Mouse (Mus musculus): ENCODE results near the gene Tdrd3. TPM values are rescaled to one million over a fixed set of nuclear protein-coding genes. Genes with fewer than 3 reads are reported as not detected.

Tdrd3 gene
- total and polyA plus RNA-seq, 3 experiments = 2.9 to 27.2 (median 26.0) TPM

GRCm38 (mm10) chr14:87582610-87583009 is 166.2 kb downstream of the Tdrd3 start:
- TF ChIP-seq EP300 (IDR thresholded peaks at IDR 0.05; ENCODE audit: insufficient read depth, low read depth, low read length) (no peak), CTCF (IDR thresholded peaks at IDR 0.05) (no peak), POLR2A (IDR thresholded peaks at IDR 0.05; ENCODE audit: insufficient read depth, low read depth, low read length) (no peak)
- no peak for DNase-seq
- H3K79me2 ChIP-seq (replicated peaks; ENCODE audit: control insufficient read depth, insufficient read depth, low read length) = no peaks in the 10 kb centered on the region

More at GRCm38 (mm10) chr14:87582610-87583009, 166.2 kb downstream of the Tdrd3 start:
- Histone ChIP-seq H3K36me3 (ENCODE audit: control insufficient read depth, insufficient read depth, low read length) (no peaks in the 10 kb centered on the region), H3K4me3 (no peak overlapping the region), H3K27me3 (ENCODE audit: control insufficient read depth, insufficient read depth, low read length) (no peaks in the 10 kb centered on the region), H3K4me1 (ENCODE audit: control insufficient read depth, insufficient read depth, low read length) (no peaks in the 10 kb centered on the region), H3K9ac (ENCODE audit: low read depth, low read length) (no peak overlapping the region), H3K27ac (no peak overlapping the region)
- intact Hi-C loops (cut with DNase I) = no loop called here
- WGBS = 80% methylated on average over 3 of the region's 3 CpGs
